Mouse (Mus musculus): ENCODE data around the gene D11Wsu47e.

DNA sequence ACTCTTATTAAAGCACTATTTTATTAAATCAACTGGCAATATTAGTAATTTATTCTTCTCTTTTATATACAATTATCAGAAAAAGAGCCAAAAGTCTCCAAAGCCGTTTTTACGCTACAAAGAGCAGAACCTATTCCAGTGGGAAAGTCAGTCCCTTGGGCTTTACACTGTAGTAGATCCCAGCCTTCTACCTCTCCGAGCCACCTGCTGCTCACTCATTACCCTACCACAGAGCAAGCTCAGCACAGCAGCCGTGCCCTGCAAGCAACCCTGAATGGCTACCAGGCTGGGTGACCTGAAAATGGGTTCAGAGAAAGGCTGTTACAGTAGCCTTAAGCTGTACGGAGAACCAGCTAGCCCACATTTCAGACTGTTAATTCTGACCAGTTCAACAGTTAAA lies 9.6 kb upstream of the D11Wsu47e start:
- no peak for TF ChIP-seq POLR2A (IDR thresholded peaks at IDR 0.05; ENCODE audit: control insufficient read depth, extremely low read depth, insufficient read depth, low read length, poor library complexity)
- TF ChIP-seq CTCF (IDR thresholded peaks at IDR 0.05; ENCODE audit: borderline replicate concordance, control insufficient read depth, extremely low read depth, insufficient read depth, low read length, poor library complexity), result no peak

Measured in thymus, adult 2 months (tissue).